Mouse (Mus musculus): ENCODE measurements at regions not wholly inside any gene's neighbourhood (a gene's known extent, or its start where the extent isn't known, plus 50 kb on each side); places are given as distances from the start of the nearest gene placed in this dataset.
A peak's percentile ranks its signal among the peaks of the same experiment; 100 is the strongest.

- WGBS: 78% methylated on average over 9 of the region's 9 CpGs
These were observed 78.3 kb upstream of the Spaca7 start for GRCm38 (mm10) chr8:12494559-12494958.

GRCm38 (mm10) chr8:12497420-12497819 lies 75.4 kb upstream of the Spaca7 start:
- H3K4me1 ChIP-seq (ENCODE audit: control insufficient read depth, insufficient read depth, low read length): peaks cover 3% of the 10 kb centered on the region; the same call in 1 of the 2 replicates
- H3K4me3 ChIP-seq (replicated peaks; ENCODE audit: insufficient read depth, low read depth, low read length): no peak overlapping the region
- H3K27me3 ChIP-seq (ENCODE audit: control insufficient read depth, insufficient read depth, low read length): no peaks in the 10 kb centered on the region
- 25% methylated on average over 6 of the region's 6 CpGs for WGBS
- H3K27ac ChIP-seq (ENCODE audit: insufficient read depth, low read length): no peak overlapping the region
- no peak for TF ChIP-seq CTCF (IDR thresholded peaks at IDR 0.05; ENCODE audit: borderline replicate concordance, insufficient read depth, low read depth, low read length)
- TF ChIP-seq POLR2A (IDR thresholded peaks at IDR 0.05; ENCODE audit: borderline replicate concordance, insufficient read depth, low read length): no peak
- no peak for DNase-seq

More at GRCm38 (mm10) chr8:12494559-12494958, 78.3 kb upstream of the Spaca7 start:
- Histone ChIP-seq H3K27ac (ENCODE audit: insufficient read depth, low read length) (no peak overlapping the region), H3K4me1 (ENCODE audit: control insufficient read depth, insufficient read depth, low read length) (peaks cover 3% of the 10 kb centered on the region; the same call in 1 of the 2 replicates), H3K27me3 (ENCODE audit: control insufficient read depth, insufficient read depth, low read length) (no peaks in the 10 kb centered on the region), H3K4me3 (replicated peaks; ENCODE audit: insufficient read depth, low read depth, low read length) (no peak overlapping the region)
- no peak for TF ChIP-seq CTCF (IDR thresholded peaks at IDR 0.05; ENCODE audit: borderline replicate concordance, insufficient read depth, low read depth, low read length)
- TF ChIP-seq POLR2A (IDR thresholded peaks at IDR 0.05; ENCODE audit: borderline replicate concordance, insufficient read depth, low read length): no peak
- DNase-seq: no peak

GRCm38 (mm10) chr8:12499658-12500057 lies 73.2 kb upstream of the Spaca7 start:
- Histone ChIP-seq H3K4me1 (ENCODE audit: control insufficient read depth, insufficient read depth, low read length) (peaks cover 3% of the 10 kb centered on the region; the same call in 1 of the 2 replicates), H3K4me3 (replicated peaks; ENCODE audit: insufficient read depth, low read depth, low read length) (no peak overlapping the region), H3K27me3 (ENCODE audit: control insufficient read depth, insufficient read depth, low read length) (peaks cover 2% of the 10 kb centered on the region; the same call in 1 of the 2 replicates), H3K27ac (ENCODE audit: insufficient read depth, low read length) (no peak overlapping the region)
- WGBS: 61% methylated on average over 5 of the region's 5 CpGs
- no peak for DNase-seq
- TF ChIP-seq CTCF (IDR thresholded peaks at IDR 0.05; ENCODE audit: borderline replicate concordance, insufficient read depth, low read depth, low read length) (no peak), POLR2A (IDR thresholded peaks at IDR 0.05; ENCODE audit: borderline replicate concordance, insufficient read depth, low read length) (no peak)

- WGBS: 43% methylated on average over 3 of the region's 3 CpGs
- Histone ChIP-seq H3K4me1 (ENCODE audit: control insufficient read depth, insufficient read depth, low read length) (peaks cover 2% of the 10 kb centered on the region; the same call in 1 of the 2 replicates), H3K4me3 (replicated peaks; ENCODE audit: insufficient read depth, low read depth, low read length) (no peak overlapping the region), H3K27me3 (ENCODE audit: control insufficient read depth, insufficient read depth, low read length) (peaks cover 2% of the 10 kb centered on the region; the same call in 1 of the 2 replicates), H3K27ac (ENCODE audit: insufficient read depth, low read length) (no peak overlapping the region)
- no peak for DNase-seq
- no peak for TF ChIP-seq CTCF (IDR thresholded peaks at IDR 0.05; ENCODE audit: borderline replicate concordance, insufficient read depth, low read depth, low read length)
- no peak for TF ChIP-seq POLR2A (IDR thresholded peaks at IDR 0.05; ENCODE audit: borderline replicate concordance, insufficient read depth, low read length)
These were observed 72.5 kb upstream of the Spaca7 start for GRCm38 (mm10) chr8:12500291-12500690.

DNA sequence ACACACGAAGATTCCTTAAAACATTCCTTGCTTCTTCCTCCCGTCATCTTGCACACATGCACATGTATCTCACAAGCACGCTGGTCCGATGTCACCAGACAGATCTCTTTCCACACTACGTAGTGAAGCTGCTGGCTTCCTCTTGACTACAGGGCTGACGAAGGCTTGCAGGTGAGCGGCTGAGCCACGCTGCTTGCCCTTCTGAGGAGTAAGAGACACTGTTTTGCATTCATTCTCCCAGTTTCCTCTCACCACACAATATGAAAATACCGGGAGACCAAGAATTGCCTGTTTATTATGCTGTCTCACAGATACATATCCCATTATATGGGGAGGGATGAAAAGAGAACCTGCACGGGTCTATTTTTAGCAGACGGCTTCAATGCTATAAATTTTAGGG lies 71.0 kb upstream of the Spaca7 start:
- 28% methylated on average over 11 of the region's 11 CpGs for WGBS
- Histone ChIP-seq H3K4me1 (ENCODE audit: control insufficient read depth, insufficient read depth, low read length) (no peaks in the 10 kb centered on the region), H3K27me3 (ENCODE audit: control insufficient read depth, insufficient read depth, low read length) (peaks cover 2% of the 10 kb centered on the region; the same call in 1 of the 2 replicates), H3K4me3 (replicated peaks; ENCODE audit: insufficient read depth, low read depth, low read length) (no peak overlapping the region), H3K27ac (ENCODE audit: insufficient read depth, low read length) (no peak overlapping the region)
- no peak for DNase-seq
- TF ChIP-seq POLR2A (IDR thresholded peaks at IDR 0.05; ENCODE audit: borderline replicate concordance, insufficient read depth, low read length) (no peak), CTCF (IDR thresholded peaks at IDR 0.05; ENCODE audit: borderline replicate concordance, insufficient read depth, low read depth, low read length) (no peak)

DNA sequence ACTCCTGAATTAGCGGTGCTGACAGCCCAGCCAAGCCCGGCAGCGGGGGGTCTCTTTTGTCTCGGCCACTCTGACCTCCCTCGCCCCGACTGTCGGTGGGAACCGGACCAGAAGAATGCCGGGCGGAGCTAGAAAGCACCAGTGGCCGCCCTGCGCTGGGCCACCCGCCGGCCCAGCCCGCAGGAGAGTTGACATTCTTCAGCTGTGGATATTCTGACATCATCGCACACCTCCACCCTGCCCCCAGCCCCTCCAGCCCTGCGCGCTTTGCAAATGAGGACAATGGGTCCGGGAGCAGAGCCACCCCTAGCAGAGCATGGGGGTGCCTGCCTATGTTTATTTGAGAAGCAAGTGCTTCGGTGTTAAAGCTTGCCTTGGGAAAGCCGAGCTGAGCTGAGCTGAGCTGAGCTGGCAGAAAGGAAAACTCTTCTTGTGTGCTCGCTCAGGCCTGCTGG lies 70.5 kb upstream of the Spaca7 start:
- DNase-seq: peak; percentile 15 to 17
- Histone ChIP-seq H3K4me1 (ENCODE audit: control insufficient read depth, insufficient read depth, low read length) (no peaks in the 10 kb centered on the region), H3K27ac (ENCODE audit: insufficient read depth, low read length) (no peak overlapping the region), H3K27me3 (ENCODE audit: control insufficient read depth, insufficient read depth, low read length) (peaks cover 2% of the 10 kb centered on the region; the same call in 1 of the 2 replicates), H3K4me3 (replicated peaks; ENCODE audit: insufficient read depth, low read depth, low read length) (no peak overlapping the region)
- 2% methylated on average over 22 of the region's 22 CpGs for WGBS
- TF ChIP-seq POLR2A (IDR thresholded peaks at IDR 0.05; ENCODE audit: borderline replicate concordance, insufficient read depth, low read length) (no peak), CTCF (IDR thresholded peaks at IDR 0.05; ENCODE audit: borderline replicate concordance, insufficient read depth, low read depth, low read length) (no peak)

- no peak for TF ChIP-seq CTCF (IDR thresholded peaks at IDR 0.05; ENCODE audit: borderline replicate concordance, insufficient read depth, low read depth, low read length)
- TF ChIP-seq POLR2A (IDR thresholded peaks at IDR 0.05; ENCODE audit: borderline replicate concordance, insufficient read depth, low read length): no peak
- DNase-seq: no peak
- no peak overlapping the region for H3K27ac ChIP-seq (ENCODE audit: insufficient read depth, low read length)
- no peaks in the 10 kb centered on the region for H3K4me1 ChIP-seq (ENCODE audit: control insufficient read depth, insufficient read depth, low read length)
- H3K4me3 ChIP-seq (replicated peaks; ENCODE audit: insufficient read depth, low read depth, low read length): no peak overlapping the region
- peaks cover 2% of the 10 kb centered on the region; the same call in 1 of the 2 replicates for H3K27me3 ChIP-seq (ENCODE audit: control insufficient read depth, insufficient read depth, low read length)
- 41% methylated on average over 6 of the region's 6 CpGs for WGBS
These were observed 70.0 kb upstream of the Spaca7 start for GRCm38 (mm10) chr8:12502856-12503255.

GRCm38 (mm10) chr8:12503344-12503743 lies 69.5 kb upstream of the Spaca7 start:
- no peak overlapping the region for H3K27ac ChIP-seq (ENCODE audit: insufficient read depth, low read length)
- H3K27me3 ChIP-seq (ENCODE audit: control insufficient read depth, insufficient read depth, low read length): peaks cover 2% of the 10 kb centered on the region; the same call in 1 of the 2 replicates
- TF ChIP-seq POLR2A (IDR thresholded peaks at IDR 0.05; ENCODE audit: borderline replicate concordance, insufficient read depth, low read length): no peak
- TF ChIP-seq CTCF (IDR thresholded peaks at IDR 0.05; ENCODE audit: borderline replicate concordance, insufficient read depth, low read depth, low read length): no peak
- H3K4me3 ChIP-seq (replicated peaks; ENCODE audit: insufficient read depth, low read depth, low read length): no peak overlapping the region
- WGBS: 48% methylated on average over 14 of the region's 14 CpGs
- no peaks in the 10 kb centered on the region for H3K4me1 ChIP-seq (ENCODE audit: control insufficient read depth, insufficient read depth, low read length)
- DNase-seq: no peak

Measured in cerebellum, adult 2 months (tissue).